Mouse (Mus musculus) midbrain, embryonic 12.5 days (tissue): ENCODE results near the gene Hcst. TPM values are rescaled to one million over a fixed set of nuclear protein-coding genes. Genes with fewer than 3 reads are reported as not detected.

Experiments
- polyA plus RNA-seq: library from polyadenylated mRNA; unstranded; fragments of >200 nt; fragmentation: Nextera tagmentation; extraction: Ambion mirVana; gene quantifications from 2 replicates; pipeline ENCODE4 v1.2.1, GENCODE M21; 2016

Gene Hcst
- polyA plus RNA-seq, 1 experiment from 2014 or later: not detected

Other genes with a start within 250 kb of the Hcst start
- 0.74 and 4.1 TPM in 2 replicates for gene Cox7a1, start 235.7 kb downstream of the Hcst start, polyA plus RNA-seq
- 59.8 and 61.6 TPM in 2 replicates for gene Capns1, start 221.0 kb downstream of the Hcst start, polyA plus RNA-seq
- gene Polr2i, start 187.9 kb downstream of the Hcst start, polyA plus RNA-seq: 151 and 156 TPM in 2 replicates
- 257 and 259 TPM in 2 replicates for gene Tbcb, start 187.6 kb downstream of the Hcst start, polyA plus RNA-seq
- gene Ovol3, start 184.1 kb downstream of the Hcst start, polyA plus RNA-seq: not detected in 2 replicates
- gene Thap8, start 139.8 kb downstream of the Hcst start, polyA plus RNA-seq: 0.48 and 0.66 TPM in 2 replicates
- 11.3 and 13.4 TPM in 2 replicates for gene Wdr62, start 139.4 kb downstream of the Hcst start, polyA plus RNA-seq
- 76.3 and 88.6 TPM in 2 replicates for gene Clip3, start 128.1 kb downstream of the Hcst start, polyA plus RNA-seq
- 86.9 and 92.9 TPM in 2 replicates for gene Alkbh6, start 111.1 kb downstream of the Hcst start, polyA plus RNA-seq
- gene Syne4, start 105.0 kb downstream of the Hcst start, polyA plus RNA-seq: 17.5 and 19.0 TPM in 2 replicates
- gene E130208F15Rik, start 98.1 kb downstream of the Hcst start, polyA plus RNA-seq: 0.63 TPM in 1 of 2 replicates, not detected in the other
- gene Sdhaf1, start 96.0 kb downstream of the Hcst start, polyA plus RNA-seq: 22.2 and 27.4 TPM in 2 replicates
- gene Lrfn3, start 57.1 kb downstream of the Hcst start, polyA plus RNA-seq: 9.1 and 9.5 TPM in 2 replicates
- 18.3 and 24.4 TPM in 2 replicates for gene Tyrobp, start 6.1 kb downstream of the Hcst start, polyA plus RNA-seq
- 1.4 TPM in 2 replicates for gene Nfkbid, start 1.9 kb upstream of the Hcst start, polyA plus RNA-seq
- 301 and 324 TPM in 2 replicates for gene Aplp1, start 25.7 kb upstream of the Hcst start, polyA plus RNA-seq
- 1.6 and 4.7 TPM in 2 replicates for gene Kirrel2, start 37.8 kb upstream of the Hcst start, polyA plus RNA-seq
- 0.58 and 1.1 TPM in 2 replicates for gene Nphs1, start 38.5 kb upstream of the Hcst start, polyA plus RNA-seq
- gene Prodh2, start 73.8 kb upstream of the Hcst start, polyA plus RNA-seq: 0.39 TPM in 1 of 2 replicates, not detected in the other
- gene Arhgap33, start 115.2 kb upstream of the Hcst start, polyA plus RNA-seq: 96.3 and 99.5 TPM in 2 replicates
- 5.8 and 6.2 TPM in 2 replicates for gene Hspb6, start 132.3 kb upstream of the Hcst start, polyA plus RNA-seq
- gene Proser3, start 132.4 kb upstream of the Hcst start, polyA plus RNA-seq: 15.1 TPM in 2 replicates
- 53.0 and 54.9 TPM in 2 replicates for gene Lin37, start 140.0 kb upstream of the Hcst start, polyA plus RNA-seq
- gene U2af1l4, start 143.4 kb upstream of the Hcst start, polyA plus RNA-seq: 83.1 and 88.4 TPM in 2 replicates
- 21.8 and 23.5 TPM in 2 replicates for gene Gm49396, start 143.5 kb upstream of the Hcst start, polyA plus RNA-seq
- 130 and 144 TPM in 2 replicates for gene Psenen, start 143.8 kb upstream of the Hcst start, polyA plus RNA-seq
- 5.9 and 8.2 TPM in 2 replicates for gene Igflr1, start 145.6 kb upstream of the Hcst start, polyA plus RNA-seq
- 11.4 and 13.6 TPM in 2 replicates for gene Kmt2b, start 168.9 kb upstream of the Hcst start, polyA plus RNA-seq
- 0.34 and 0.47 TPM in 2 replicates for gene Zbtb32, start 179.1 kb upstream of the Hcst start, polyA plus RNA-seq
- 0.75 and 0.85 TPM in 2 replicates for gene Upk1a, start 193.0 kb upstream of the Hcst start, polyA plus RNA-seq
- 801 and 832 TPM in 2 replicates for gene Cox6b1, start 206.3 kb upstream of the Hcst start, polyA plus RNA-seq
- not detected in 2 replicates for gene Etv2, start 216.0 kb upstream of the Hcst start, polyA plus RNA-seq
- 153 and 154 TPM in 2 replicates for gene Rbm42, start 230.5 kb upstream of the Hcst start, polyA plus RNA-seq
- gene Haus5, start 245.1 kb upstream of the Hcst start, polyA plus RNA-seq: 49.0 and 50.4 TPM in 2 replicates